Mouse (Mus musculus): ENCODE data around the gene Klf7.

Gene Klf7

GRCm38 (mm10) chr1:64021986-64022385 lies 100.1 kb downstream of the Klf7 start:
- no peak for DNase-seq (ENCODE audit: low spot score in 2 of 2)

- DNase-seq (ENCODE audit: low spot score in 2 of 2), result peak in 1 of 2 experiments; percentile 42
These were observed 101.1 kb downstream of the Klf7 start for GRCm38 (mm10) chr1:64020672-64021635.

- no peak for DNase-seq (ENCODE audit: low spot score in 2 of 2)
These were observed 102.9 kb downstream of the Klf7 start for GRCm38 (mm10) chr1:64019127-64019635.

GRCm38 (mm10) chr1:64018466-64019077 lies 103.5 kb downstream of the Klf7 start:
- DNase-seq (ENCODE audit: low spot score in 2 of 2), result no peak

GRCm38 (mm10) chr1:64014091-64014490 lies 108.0 kb downstream of the Klf7 start:
- DNase-seq (ENCODE audit: low spot score in 2 of 2), result no peak

- no peak for DNase-seq (ENCODE audit: low spot score in 2 of 2)
These were observed 113.1 kb downstream of the Klf7 start for GRCm38 (mm10) chr1:64008994-64009393.

- DNase-seq (ENCODE audit: low spot score in 2 of 2), result no peak
These were observed 114.1 kb downstream of the Klf7 start for GRCm38 (mm10) chr1:64008031-64008430.

- no peak for DNase-seq (ENCODE audit: low spot score in 2 of 2)
These were observed 116.9 kb downstream of the Klf7 start for GRCm38 (mm10) chr1:64005194-64005593.

GRCm38 (mm10) chr1:64003525-64004291 lies 118.4 kb downstream of the Klf7 start:
- DNase-seq (ENCODE audit: low spot score in 2 of 2), result no peak

GRCm38 (mm10) chr1:64002036-64002435 lies 120.0 kb downstream of the Klf7 start:
- no peak for DNase-seq (ENCODE audit: low spot score in 2 of 2)

GRCm38 (mm10) chr1:64000597-64000996 lies 121.5 kb downstream of the Klf7 start:
- no peak for DNase-seq (ENCODE audit: low spot score in 2 of 2)

- no peak for DNase-seq (ENCODE audit: low spot score in 2 of 2)
These were observed 122.6 kb downstream of the Klf7 start for GRCm38 (mm10) chr1:63999481-63999880.

- DNase-seq (ENCODE audit: low spot score in 2 of 2), result no peak
These were observed 123.2 kb downstream of the Klf7 start for GRCm38 (mm10) chr1:63998901-63999300.

- DNase-seq (ENCODE audit: low spot score in 2 of 2), result no peak
These were observed 123.9 kb downstream of the Klf7 start for GRCm38 (mm10) chr1:63998139-63998538.

GRCm38 (mm10) chr1:63995828-63996227 lies 126.3 kb downstream of the Klf7 start:
- DNase-seq (ENCODE audit: low spot score in 2 of 2), result no peak

GRCm38 (mm10) chr1:63995137-63995492 lies 127.0 kb downstream of the Klf7 start:
- no peak for DNase-seq (ENCODE audit: low spot score in 2 of 2)

- peak in 1 of 2 experiments; percentile 13 for DNase-seq (ENCODE audit: low spot score in 2 of 2)
These were observed 127.6 kb downstream of the Klf7 start for GRCm38 (mm10) chr1:63994248-63995136.

GRCm38 (mm10) chr1:63992506-63992905 lies 129.6 kb downstream of the Klf7 start:
- DNase-seq (ENCODE audit: low spot score in 2 of 2), result no peak

- DNase-seq (ENCODE audit: low spot score in 2 of 2), result no peak
These were observed 131.7 kb downstream of the Klf7 start for GRCm38 (mm10) chr1:63990416-63990815.

GRCm38 (mm10) chr1:63980733-63981132 lies 141.3 kb downstream of the Klf7 start:
- no peak for DNase-seq (ENCODE audit: low spot score in 2 of 2)

Measured in frontal cortex, postnatal 14 days (tissue).